Mouse (Mus musculus) brain, embryonic 14.5 days (tissue): ENCODE results near the gene Ptcra.

Experiments used
- CTCF ChIP-seq: fragments of 200-500 bp; IDR thresholded peaks from 2 replicates; pipeline ENCODE4 v1.5.1; 2012; ENCODE audit warnings: inconsistent platforms, mild to moderate bottlenecking, moderate library complexity, borderline replicate concordance; ENCODE audit not compliant: insufficient read depth, insufficient read length; ENCODE audit errors: extremely low read depth
- POLR2A ChIP-seq: fragments of 200-500 bp; IDR thresholded peaks from 2 replicates; pipeline ENCODE4 v1.6.1; 2012; ENCODE audit warnings: mild to moderate bottlenecking, inconsistent platforms, borderline replicate concordance; ENCODE audit not compliant: poor library complexity, insufficient read depth, insufficient read length, severe bottlenecking; ENCODE audit errors: extremely low read depth

GRCm38 (mm10) chr17:46721077-46721476, 42.4 kb downstream of the Ptcra start:
- TF ChIP-seq CTCF (no peak), POLR2A (no peak)
